Mouse (Mus musculus): Measurements from ENCODE around the gene Aloxe3.
A peak's percentile ranks its signal among the peaks of the same experiment; 100 is the strongest.

Aloxe3 gene

DNA sequence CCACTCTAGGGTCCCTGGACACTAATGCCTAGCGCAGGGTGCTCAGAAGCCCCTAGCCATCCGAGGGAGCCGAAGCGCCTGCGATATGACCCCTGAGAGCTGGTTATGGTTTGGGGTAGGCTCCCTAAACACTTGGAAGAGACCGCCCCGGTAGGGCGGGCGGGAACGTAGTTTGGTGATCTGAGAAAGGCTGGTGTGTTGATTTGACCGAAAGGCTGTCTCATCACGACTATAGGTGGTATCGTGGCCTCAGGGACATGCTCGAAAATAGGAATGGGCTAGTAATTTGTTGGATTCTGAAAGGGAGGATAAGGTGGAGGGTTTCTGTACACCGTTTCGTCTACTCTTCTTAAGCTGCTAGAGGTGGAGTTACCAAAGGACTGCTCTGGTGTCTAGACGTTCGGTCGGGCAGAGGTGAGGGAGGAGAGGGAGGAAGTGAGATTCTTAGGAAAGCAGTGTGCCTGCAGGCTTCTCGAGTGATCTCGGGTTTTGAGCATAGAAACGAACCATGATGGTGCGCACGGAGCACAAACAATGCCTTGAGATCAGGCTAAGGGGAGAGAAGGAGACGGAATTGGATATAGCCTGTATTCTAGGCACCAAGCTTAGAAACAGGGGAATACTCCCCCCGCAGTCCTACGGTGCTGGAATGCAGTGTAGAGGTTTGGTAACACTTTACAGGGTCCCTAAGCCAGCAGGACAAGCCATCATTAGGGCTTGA is 30.0 kb upstream of the Aloxe3 start:
- DNase-seq, result peak; percentile 27

DNA sequence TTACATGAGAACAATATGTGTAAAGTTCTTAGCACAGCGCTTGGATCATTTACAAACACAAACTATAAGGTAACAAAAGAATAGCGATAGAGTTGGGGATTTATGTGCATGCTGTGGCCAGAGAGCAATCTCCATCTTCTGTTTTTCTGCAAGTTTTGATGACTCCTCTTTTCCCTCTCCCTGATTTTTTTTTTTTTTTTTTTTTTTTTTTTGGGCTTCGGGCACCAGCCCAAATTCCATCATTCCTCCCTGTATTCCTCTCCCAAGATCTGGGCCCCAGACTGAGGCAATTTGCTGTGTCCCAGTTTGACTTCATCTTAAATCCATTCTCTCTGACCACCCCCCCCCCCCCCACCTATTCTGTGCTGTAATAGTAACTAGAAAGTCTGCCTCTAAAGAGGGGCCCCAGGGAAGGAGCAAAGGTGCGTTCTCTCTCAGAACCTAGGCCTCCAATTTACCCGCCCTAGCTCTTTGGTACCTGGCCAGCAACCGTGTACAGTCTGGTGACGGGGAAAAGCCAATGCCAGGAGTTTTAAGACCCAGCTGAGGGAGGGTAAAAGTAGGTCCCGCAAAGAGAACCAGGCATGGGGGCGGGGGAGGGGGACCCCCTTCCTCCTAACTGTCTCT is 29.2 kb upstream of the Aloxe3 start:
- no peak for DNase-seq

DNA sequence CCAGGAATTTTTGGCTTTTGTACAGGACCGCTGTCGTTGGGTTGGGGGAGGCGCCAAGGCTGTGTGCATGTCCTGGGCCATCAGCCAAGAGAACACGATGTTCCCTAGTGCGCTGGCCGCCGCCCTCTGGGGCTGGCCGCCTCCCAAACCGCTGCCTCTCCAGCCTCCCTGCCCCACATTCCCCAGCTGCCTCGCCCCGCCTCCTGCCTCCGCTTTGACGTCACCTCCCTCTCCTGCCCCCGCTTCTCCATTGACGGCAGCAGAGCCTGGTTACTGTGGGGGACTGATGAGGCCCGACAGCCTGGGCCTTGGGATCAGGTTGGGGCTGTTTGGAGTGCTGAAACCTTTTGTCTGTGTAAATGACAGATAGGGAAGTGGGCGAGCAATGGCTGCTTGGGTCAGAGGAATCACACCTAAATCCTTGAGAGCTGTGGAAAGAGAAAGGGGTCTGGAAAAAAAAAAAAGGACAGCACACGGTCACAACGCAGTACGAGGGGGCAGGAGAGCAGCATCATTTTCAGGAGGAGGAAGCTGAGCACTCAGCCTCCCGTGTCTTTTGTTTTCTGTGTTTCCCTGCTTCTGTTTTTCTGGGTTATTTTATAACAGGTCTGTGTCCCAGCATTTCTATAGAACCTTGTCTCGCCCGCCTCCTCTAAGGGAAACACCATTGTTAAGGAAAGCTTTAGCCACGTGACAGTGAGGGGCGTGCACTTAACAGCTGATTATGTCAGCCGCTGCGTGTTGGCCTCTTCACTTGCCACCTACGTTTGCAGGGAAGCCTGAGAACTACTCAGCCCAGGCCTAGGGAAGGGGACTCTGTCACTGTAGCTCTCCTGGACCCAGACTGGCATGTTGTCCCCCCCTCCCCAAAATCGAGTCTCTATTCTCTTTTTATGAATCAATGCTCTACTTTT is 28.5 kb upstream of the Aloxe3 start:
- DNase-seq, result peak; percentile 97

DNA sequence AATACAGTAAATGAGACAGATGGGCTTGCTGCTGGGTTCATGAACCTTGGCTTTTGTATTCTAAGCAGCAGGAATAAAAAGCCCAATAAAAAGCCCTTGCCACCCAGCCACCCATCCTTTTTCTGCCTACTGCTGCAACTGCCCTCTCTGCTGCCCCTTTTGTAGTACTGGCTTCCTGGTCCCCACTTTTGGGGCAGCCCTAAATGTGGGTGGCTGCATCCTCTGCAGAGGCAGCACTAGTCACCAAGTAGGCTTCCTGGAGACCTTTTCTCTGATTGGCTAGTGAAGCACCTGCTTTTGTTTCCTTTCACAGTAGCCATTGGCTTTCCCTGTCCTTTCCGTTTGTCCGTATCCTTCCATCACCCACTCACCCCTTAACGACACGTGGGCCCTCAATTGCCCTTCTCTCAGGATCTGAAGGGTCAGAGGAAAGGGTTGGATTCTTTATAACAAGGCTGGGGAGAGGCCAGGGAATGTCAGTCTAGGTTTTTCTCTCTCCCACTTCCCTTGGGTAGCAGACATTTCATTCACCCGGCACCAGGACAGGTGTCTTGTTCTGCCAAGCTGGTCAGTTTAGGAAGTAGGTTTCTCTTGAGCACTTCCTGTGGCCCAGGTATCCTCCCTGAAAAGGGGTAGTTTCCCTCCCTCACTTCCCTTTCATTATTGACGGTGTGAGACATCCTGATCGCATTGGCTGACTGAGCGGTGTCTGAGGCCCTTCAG is 27.5 kb upstream of the Aloxe3 start:
- no peak for DNase-seq

DNA sequence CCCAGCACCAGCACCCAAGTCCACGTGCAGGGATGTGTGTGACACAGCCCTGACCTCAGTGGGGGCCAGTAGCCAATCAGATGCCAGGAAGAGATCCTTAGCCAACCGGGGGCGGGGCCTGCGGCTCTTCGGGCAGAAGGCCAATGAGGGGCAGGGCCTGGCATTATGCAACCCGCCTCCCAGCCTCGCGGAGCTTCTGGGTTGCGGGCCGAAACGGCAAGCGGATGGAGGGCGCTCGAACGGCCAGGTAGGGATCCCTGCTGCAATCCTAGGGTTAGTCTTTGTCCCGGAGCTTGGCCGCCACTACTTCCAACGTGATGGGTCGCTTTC is 27.0 kb upstream of the Aloxe3 start:
- peak; percentile 97 for DNase-seq

DNA sequence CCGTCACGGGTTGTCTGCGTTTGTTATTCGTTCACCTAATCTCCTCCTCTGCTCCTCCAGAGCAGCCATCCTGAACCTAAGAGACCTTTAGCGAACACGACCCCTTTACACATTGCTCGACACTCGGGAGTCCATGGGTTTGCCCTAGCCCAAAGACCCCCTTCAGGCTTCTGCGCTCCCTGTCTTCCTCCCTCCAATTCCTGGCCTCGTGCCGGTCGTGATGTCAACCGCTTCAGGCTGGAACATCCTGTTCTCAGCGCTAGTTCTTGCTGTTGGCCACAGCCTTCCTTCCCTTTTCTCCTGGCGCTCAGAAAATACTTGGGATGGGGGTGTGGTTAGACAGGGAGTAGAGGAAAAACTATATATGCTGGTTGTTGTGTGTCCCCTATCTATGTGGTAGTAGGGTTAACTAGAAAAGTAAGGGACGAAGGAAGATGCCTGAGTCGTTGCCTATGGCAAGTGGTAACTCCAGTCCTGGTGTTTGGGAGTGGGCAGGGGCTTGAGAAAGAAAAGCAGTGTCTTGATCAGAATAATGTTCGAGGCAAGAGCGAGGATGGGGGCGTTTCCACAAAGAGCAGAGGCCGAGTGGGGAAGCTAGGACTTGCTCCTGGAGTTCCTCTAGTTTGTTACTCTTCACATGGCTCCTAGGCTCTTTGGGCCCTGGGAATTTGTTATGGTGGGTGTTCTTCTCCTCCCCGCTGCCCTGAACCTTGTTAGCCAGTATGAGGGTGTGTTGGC is 26.4 kb upstream of the Aloxe3 start:
- DNase-seq, result peak; percentile 44

DNA sequence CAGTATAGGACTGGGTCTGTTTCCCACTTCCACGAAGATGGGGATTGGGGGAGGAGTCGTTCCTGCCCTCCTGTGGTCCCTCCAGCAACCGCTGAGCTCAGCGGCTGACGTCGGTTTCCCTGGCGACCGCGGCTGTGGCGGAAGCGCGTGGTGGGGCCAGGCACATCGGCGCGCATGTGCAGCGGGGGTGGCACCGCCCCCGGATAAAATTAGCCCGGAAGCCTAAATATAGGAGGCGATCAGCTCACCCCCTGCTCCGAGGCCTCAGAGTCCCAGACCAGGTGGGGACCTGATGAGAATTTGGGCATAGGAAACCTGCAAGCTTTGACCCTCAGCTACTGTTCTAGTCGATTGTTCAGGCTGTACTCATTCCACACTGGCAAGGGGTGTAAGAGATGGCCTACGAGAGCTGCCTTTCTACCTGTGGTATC is 25.8 kb upstream of the Aloxe3 start:
- DNase-seq, result peak; percentile 92

DNA sequence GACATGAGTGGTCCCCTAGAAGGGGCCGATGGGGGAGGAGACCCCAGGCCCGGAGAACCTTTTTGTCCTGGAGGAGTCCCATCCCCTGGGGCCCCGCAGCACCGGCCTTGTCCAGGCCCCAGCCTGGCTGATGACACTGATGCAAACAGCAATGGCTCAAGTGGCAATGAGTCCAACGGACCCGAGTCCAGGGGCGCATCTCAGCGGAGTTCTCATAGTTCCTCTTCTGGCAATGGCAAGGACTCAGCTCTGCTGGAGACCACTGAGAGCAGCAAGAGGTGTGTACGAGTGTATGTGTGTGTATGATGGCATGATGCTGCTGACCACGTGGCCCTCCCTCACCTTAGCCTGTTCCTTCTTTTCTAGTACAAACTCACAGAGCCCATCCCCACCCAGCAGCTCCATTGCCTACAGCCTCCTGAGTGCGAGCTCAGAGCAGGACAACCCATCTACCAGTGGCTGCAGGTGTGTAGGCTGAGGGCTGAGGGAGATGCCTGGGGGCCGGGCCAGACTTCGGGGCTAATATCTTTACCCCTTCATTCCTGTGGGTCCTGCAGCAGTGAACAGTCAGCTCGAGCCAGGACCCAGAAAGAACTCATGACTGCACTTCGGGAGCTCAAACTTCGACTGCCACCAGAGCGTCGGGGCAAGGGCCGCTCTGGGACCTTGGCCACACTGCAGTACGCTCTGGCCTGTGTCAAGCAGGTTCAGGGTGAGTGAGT is 24.9 kb upstream of the Aloxe3 start:
- no peak for DNase-seq

DNA sequence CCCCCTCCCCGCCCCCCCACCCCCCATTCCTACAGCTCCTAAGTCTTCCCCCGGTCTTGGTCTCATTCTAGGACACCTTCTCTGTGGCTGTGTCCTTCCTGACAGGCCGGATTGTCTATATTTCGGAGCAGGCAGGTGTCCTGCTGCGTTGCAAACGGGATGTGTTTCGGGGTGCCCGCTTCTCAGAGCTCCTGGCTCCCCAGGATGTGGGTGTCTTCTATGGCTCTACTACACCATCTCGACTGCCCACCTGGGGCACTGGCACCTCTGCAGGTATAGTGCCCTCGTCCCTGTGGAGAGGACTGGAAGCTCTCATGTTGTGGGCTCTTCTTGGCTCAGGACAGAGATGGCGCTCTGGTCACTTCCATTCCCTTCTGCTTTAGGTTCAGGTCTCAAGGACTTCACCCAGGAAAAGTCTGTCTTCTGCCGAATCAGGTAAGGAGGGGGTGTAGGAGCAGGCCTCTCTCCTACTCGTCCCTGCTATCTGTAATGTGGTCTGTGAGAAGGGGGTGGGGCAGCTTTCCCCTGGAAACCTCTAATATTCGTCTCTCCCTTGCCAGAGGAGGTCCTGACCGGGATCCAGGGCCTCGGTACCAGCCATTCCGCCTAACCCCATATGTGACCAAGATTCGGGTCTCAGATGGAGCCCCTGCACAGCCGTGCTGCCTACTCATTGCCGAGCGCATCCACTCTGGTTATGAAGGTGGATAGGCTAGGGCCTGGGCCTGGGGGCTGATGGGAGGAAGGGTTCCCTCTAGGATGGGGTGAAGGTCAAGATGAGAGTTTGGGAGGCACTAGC is 23.9 kb upstream of the Aloxe3 start:
- DNase-seq, result no peak

DNA sequence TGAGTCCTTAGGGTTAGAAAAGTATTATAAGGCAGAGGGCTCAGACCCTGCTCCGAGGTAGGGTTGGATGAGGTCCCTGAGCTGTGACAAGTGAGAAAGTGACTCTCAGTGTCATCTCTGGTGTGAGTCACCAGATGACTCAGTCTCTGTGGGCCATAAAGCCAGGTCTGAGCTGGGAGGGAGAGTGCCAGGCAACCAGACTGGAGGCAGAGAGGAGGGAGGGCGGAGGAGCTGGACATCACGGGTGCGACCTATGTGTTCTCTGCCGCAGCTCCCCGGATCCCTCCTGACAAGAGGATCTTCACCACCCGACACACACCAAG is 23.3 kb upstream of the Aloxe3 start:
- DNase-seq, result no peak

DNA sequence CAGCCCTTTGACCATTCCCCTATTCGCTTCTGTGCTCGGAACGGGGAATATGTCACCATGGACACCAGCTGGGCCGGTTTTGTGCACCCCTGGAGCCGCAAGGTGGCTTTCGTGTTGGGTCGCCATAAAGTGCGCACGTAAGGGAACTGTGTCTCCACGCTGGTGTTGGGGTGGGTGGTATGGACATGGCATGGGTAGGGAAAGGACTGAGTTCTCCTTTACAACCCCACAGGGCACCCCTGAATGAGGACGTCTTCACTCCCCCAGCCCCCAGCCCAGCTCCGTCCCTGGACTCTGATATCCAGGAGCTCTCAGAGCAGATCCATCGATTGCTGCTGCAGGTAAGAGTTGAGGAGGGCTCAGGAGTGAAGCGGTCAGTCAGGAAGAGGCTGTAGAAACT is 22.6 kb upstream of the Aloxe3 start:
- no peak for DNase-seq

DNA sequence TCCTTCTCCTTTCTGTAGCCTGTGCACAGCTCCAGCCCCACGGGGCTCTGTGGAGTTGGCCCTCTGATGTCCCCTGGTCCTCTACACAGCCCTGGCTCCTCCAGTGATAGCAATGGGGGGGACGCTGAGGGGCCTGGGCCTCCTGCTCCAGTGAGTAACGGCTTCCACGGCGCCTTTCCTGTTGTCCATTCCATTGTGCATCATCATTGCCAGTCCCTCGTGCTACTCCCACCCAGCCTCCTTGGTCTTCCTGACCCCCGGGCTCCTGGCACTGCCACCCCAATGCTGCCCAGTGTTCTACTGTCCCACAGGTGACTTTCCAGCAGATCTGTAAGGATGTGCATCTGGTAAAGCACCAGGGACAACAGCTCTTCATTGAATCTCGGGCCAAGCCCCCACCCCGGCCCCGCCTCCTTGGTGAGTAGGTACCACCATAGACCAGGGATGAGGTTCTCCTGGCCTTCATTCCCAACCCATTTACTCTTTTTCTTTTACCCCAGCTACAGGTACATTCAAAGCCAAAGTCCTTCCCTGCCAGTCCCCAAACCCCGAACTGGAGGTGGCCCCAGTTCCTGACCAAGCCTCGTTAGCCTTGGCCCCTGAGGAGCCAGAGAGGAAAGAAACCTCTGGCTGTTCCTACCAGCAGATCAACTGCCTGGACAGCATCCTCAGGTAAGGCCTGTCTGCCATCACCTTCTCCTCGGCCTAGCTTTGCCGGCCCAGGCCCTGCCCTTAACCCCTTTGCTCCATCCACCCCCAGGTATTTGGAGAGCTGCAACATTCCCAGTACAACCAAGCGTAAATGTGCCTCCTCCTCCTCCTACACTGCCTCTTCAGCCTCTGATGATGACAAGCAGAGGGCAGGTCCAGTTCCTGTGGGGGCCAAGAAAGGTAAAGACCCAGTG is 21.9 kb upstream of the Aloxe3 start:
- no peak for DNase-seq

DNA sequence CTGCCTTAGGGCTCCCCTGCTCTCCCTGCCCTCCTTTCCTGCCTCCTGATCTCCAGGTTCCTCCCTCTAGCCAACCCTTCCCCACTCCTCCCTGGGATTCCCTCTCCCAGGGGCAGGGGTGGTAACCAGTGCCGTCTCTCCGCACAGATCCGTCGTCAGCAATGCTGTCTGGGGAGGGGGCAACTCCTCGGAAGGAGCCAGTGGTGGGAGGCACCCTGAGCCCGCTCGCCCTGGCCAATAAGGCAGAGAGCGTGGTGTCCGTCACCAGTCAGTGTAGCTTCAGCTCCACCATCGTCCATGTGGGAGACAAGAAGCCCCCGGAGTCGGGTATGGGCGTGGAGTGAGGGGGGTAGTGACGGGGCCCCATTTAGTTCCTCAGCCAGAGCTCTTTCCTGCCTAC is 21.2 kb upstream of the Aloxe3 start:
- no peak for DNase-seq

DNA sequence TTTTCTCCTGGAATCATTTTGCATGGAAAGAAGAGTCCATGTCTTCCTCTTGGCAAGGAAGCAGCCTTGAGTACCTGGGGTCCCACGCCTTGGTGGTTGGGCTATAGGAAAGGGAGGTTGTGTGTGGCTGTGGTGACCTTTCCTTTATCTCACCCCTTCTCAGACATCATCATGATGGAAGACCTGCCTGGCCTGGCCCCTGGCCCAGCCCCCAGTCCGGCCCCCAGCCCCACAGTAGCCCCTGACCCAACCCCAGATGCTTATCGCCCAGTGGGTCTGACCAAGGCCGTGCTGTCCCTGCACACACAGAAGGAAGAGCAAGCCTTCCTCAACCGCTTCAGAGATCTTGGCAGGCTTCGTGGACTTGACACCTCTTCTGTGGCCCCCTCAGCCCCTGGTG is 20.5 kb upstream of the Aloxe3 start:
- no peak for DNase-seq

DNA sequence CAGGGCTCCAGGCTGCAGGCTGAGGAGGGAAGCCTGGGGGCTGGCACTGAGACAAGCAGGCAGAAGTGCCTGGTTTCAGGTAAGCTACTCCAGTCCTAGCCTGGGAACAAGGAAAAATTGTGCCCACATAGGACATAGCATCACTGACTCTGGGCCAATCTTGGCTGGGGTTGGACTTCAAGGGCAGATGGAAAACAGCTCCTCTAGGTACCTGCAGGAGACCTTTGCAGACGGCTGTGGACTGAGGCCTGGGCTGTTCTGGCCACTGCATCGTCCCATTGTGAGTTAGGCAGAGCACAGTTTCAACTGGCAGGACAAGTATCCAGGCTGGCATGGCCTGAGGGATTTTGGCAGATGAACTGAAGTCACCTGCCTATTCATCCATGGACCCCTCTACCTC is 19.9 kb upstream of the Aloxe3 start:
- no peak for DNase-seq

DNA sequence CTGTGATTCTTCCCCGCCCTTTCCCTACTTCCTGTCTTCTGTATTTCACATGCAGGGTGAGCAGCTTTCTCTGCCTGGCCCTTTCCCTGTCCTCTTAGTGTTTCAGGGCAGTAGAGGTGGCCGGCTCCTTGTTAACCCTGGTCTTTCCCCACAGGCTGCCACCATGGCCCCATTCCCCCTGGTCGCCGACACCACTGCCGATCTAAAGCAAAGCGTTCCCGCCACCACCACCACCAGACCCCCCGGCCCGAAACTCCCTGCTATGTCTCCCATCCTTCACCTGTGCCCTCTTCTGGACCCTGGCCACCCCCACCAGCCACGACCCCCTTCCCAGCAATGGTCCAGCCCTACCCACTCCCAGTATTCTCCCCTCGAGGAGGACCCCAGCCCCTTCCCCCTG is 19.4 kb upstream of the Aloxe3 start:
- no peak for DNase-seq

DNA sequence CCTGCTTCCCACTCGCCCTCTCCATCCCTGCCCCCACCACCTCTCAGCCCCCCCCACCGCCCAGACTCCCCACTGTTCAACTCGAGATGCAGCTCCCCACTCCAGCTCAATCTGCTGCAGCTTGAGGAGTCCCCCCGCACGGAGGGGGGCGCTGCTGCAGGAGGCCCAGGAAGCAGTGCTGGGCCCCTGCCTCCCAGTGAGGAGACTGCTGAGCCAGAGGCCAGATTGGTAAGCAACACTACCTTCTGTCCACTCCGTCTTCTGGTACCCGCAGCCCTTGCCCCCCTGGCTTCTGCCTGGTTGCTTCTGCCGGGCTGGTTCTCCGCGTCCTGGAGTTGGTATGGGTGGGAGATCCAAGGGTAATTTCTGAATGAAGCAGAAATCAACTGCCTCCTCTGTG is 18.9 kb upstream of the Aloxe3 start:
- DNase-seq, result no peak

DNA sequence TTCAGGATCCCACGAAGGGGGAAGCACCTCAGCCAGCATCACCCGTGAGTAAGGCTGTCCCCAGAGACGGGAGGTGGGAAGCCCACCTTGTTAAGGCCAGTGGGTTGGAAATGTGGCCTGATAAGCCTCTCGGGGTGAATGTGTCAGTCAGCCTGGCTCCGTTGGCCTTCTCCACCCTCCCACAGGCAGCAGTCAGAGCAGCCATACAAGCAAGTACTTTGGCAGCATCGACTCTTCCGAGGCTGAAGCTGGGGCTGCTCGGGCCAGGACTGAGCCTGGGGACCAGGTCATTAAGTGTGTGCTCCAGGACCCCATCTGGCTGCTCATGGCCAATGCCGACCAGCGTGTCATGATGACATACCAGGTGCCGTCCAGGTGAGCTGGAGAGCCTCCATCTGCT is 18.0 kb upstream of the Aloxe3 start:
- DNase-seq, result no peak

DNA sequence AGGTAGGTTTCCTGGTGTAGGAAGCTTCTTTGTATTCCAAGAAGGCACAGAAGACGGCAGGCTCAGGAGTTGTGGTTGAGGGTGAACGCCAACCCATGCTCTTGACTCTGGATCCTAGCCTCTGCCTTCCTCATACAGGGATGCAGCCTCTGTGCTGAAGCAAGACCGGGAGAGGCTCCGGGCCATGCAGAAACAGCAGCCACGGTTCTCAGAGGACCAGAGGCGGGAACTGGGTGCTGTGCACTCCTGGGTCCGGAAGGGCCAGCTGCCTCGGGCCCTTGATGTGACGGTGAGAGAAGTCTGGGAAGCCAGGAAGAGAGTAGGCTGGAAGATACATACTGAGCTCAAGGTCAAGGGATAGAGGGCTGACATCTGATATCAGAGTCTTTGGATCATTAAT is 17.5 kb upstream of the Aloxe3 start:
- DNase-seq, result no peak
